Comparison of ENCODE assay signal across 8 mouse cellular contexts in the genomic region with DNA sequence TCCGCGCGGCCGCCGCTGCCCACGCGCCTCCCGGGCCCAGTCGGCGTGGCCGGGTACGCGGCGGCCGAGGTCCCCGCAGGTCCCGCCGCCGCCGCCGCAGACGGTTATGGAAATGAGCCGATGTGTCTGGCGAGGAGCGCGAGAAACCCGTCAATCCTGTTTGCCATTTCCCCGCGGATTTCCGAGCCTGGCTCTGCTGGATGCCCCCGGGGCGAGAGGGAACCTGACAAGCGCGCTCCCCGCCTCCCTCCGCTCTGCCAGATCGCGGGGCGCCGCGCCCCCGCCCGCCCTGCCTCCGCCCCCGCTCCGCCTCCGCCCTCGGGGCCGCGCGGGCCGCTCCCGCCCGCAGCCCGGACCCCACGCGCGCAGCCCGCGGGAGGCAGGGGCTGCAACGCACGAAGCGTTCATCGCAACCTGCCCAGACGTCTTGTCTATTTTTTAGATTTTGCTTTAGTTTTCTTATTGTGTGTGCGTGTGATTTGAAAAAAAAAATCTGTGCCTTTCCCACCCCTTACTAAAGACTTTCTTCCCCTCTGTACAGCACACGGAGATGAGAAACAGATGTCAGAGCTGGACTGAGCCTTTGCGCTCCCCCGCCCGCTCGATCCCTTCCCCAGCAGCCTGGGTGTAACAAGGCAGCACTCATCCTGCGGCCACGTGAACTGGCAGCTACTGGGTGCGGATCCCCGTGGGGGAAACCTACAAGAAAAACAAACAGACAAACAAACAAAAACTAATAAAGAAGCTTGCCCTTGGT. TPM values are rescaled to one million over a fixed set of nuclear protein-coding genes. Genes with fewer than 3 reads are reported as not detected.
DNase-seq lines count a peak whose midpoint lies in the region; ATAC-seq and TF ChIP-seq lines count a peak whose summit lies in the region.

Sertad4 (minus strand) TSS at position 283 of the 757 bp plus-strand sequence.

- no peaks in the 10 kb centered on the region for H3K36me3 ChIP-seq in CH12.LX (replicated peaks in 1 of 2; ENCODE audit: control insufficient read depth in 1 of 2, insufficient read depth in 1 of 2, low read length in 1 of 2)
- H3K36me3 ChIP-seq in heart, embryonic 16.5 days (ENCODE audit: control insufficient read depth, insufficient read depth): no peaks in the 10 kb centered on the region
- no peaks in the 10 kb centered on the region for H3K36me3 ChIP-seq in lung, embryonic 14.5 days (ENCODE audit: insufficient read depth)

- peaks cover 5% of the 10 kb centered on the region for H3K9me3 ChIP-seq in CH12.LX (replicated peaks; ENCODE audit: low read length)
- no peaks in the 10 kb centered on the region for H3K9me3 ChIP-seq in heart, embryonic 16.5 days (replicated peaks; ENCODE audit: control insufficient read depth, low read length)
- no peaks in the 10 kb centered on the region for H3K9me3 ChIP-seq in lung, embryonic 14.5 days (ENCODE audit: low read depth, low read length)

- H3K4me2 ChIP-seq in CH12.LX (ENCODE audit: insufficient read depth, low read depth, poor library complexity, severe bottlenecking): peak within 1 kb of the TSS; percentile 38; the same call in 1 of the 2 replicates
- H3K4me2 ChIP-seq in heart, embryonic 16.5 days (ENCODE audit: low read depth, low read length): peak within 1 kb of the TSS; percentile 92
- H3K4me2 ChIP-seq in lung, embryonic 14.5 days: peak within 1 kb of the TSS; percentile 87

- H3K4me3 ChIP-seq in CH12.LX (replicated peaks in 1 of 3; ENCODE audit: low read depth in 2 of 3, low read length in 2 of 3, poor library complexity in 1 of 3): peak within 1 kb of the TSS in 1 of 3 experiments; percentile 32
- H3K4me3 ChIP-seq in heart, embryonic 16.5 days (ENCODE audit: low read length): peak within 1 kb of the TSS; percentile 82
- peak within 1 kb of the TSS; percentile 87 for H3K4me3 ChIP-seq in lung, embryonic 14.5 days (ENCODE audit: low read depth, low read length)

- no peak for TF ChIP-seq RAD21 in CH12.LX (IDR thresholded peaks at IDR 0.05; ENCODE audit: low read depth, low read length)

- H3K27me3 ChIP-seq in CH12.LX (replicated peaks): peaks cover 20% of the 10 kb centered on the region
- H3K27me3 ChIP-seq in heart, embryonic 16.5 days (ENCODE audit: control insufficient read depth, insufficient read depth, low read length): peaks cover 17% of the 10 kb centered on the region
- no peaks in the 10 kb centered on the region for H3K27me3 ChIP-seq in lung, embryonic 14.5 days (ENCODE audit: insufficient read depth, low read length)

- H3K79me2 ChIP-seq in CH12.LX (replicated peaks; ENCODE audit: control insufficient read depth, extremely low read depth, insufficient read depth, poor library complexity, severe bottlenecking): no peaks in the 10 kb centered on the region

- peaks cover 0 to 11% of the 10 kb centered on the region in 2 experiments; a peak in 2 of 4 replicates for H3K4me1 ChIP-seq in CH12.LX (ENCODE audit: control insufficient read depth in 1 of 2, insufficient read depth in 2 of 2)
- H3K4me1 ChIP-seq in heart, embryonic 16.5 days (ENCODE audit: control insufficient read depth, insufficient read depth, low read length): peaks cover 29% of the 10 kb centered on the region
- peaks cover 29% of the 10 kb centered on the region for H3K4me1 ChIP-seq in lung, embryonic 14.5 days (ENCODE audit: insufficient read depth)

- ATAC-seq in heart, embryonic 16.5 days (replicated peaks; ENCODE audit: extremely low read depth, insufficient read depth, low FRiP score): peak; percentile 49
- ATAC-seq in lung, embryonic 14.5 days (ENCODE audit: insufficient read depth): peak; percentile 85

- TF ChIP-seq EP300 in CH12.LX (IDR thresholded peaks at IDR 0.05; ENCODE audit: low read length): no peak

- no peak for TF ChIP-seq CTCF in CH12.LX (conservative IDR thresholded peaks at IDR 0.05 in 1 of 2, IDR thresholded peaks at IDR 0.05 in 1 of 2; ENCODE audit: low read depth in 2 of 2, low read length in 2 of 2)
- TF ChIP-seq CTCF in lung, embryonic 14.5 days (IDR thresholded peaks at IDR 0.05; ENCODE audit: low read depth): no peak

- no peak for TF ChIP-seq POLR2A in CH12.LX (IDR thresholded peaks at IDR 0.05; ENCODE audit: low read depth, low read length)

- H3K9ac ChIP-seq in CH12.LX (ENCODE audit: insufficient read depth, low read depth): no peak within 1 kb of the TSS
- peak within 1 kb of the TSS; percentile 87 for H3K9ac ChIP-seq in heart, embryonic 16.5 days (ENCODE audit: low read length)
- peak within 1 kb of the TSS; percentile 91 for H3K9ac ChIP-seq in lung, embryonic 14.5 days

- WGBS in heart, embryonic 16.5 days: under 1% methylated on average over 73 of the region's 75 CpGs
- WGBS in lung, embryonic 14.5 days: under 1% methylated on average over 73 of the region's 75 CpGs

- dilution Hi-C loops in CH12.LX (cut with MboI; ENCODE audit: extremely low pct_ligation_motif_present, extremely low pct_unique_long_range_greater_than_20kb, low sequenced_read_pairs): no loop called here

- in situ Hi-C loops in CH12.LX (cut with MboI; ENCODE audit: low pct_ligation_motif_present, low pct_unique_long_range_greater_than_20kb, low sequenced_read_pairs): no loop called here

- DNase-seq in CH12.LX (ENCODE audit: extremely low read depth): no peak
- DNase-seq in adrenal gland, postnatal 4 days (ENCODE audit: low spot score in 2 of 2): peak in 1 of 2 experiments; percentile 19
- DNase-seq in fibroblast of lung, adult 2 months (ENCODE audit: low read depth): peak; percentile 78
- DNase-seq in kidney, postnatal 25 days: peak; percentile 67 to 80
- peak; percentile 90 for DNase-seq in lung, embryonic 14.5 days
- peak; percentile 41 to 42 for DNase-seq in right cerebral cortex, adult 2 months (ENCODE audit: low spot score in 2 of 2)
- no peak for DNase-seq in spleen, postnatal 14 days (ENCODE audit: low spot score in 2 of 2)

- no peak within 1 kb of the TSS for H3K27ac ChIP-seq in CH12.LX (ENCODE audit: insufficient read depth, low read depth)
- peak within 1 kb of the TSS; percentile 89 for H3K27ac ChIP-seq in heart, embryonic 16.5 days (ENCODE audit: low read length)
- H3K27ac ChIP-seq in lung, embryonic 14.5 days (ENCODE audit: low read depth): peak within 1 kb of the TSS; percentile 98

TF ChIP-seq in CH12.LX, 34 proteins besides CTCF, POLR2A, EP300 and RAD21:
- no peak for TF ChIP-seq MAZ (IDR thresholded peaks at IDR 0.05; ENCODE audit: low read depth, low read length)
- TF ChIP-seq POLR2AphosphoS2 (IDR thresholded peaks at IDR 0.05; ENCODE audit: low read depth, low read length): no peak
- no peak for TF ChIP-seq RCOR1 (conservative IDR thresholded peaks at IDR 0.05; ENCODE audit: low read depth, low read length)
- TF ChIP-seq MXI1 (IDR thresholded peaks at IDR 0.05; ENCODE audit: low read depth, low read length): no peak

RNA-seq across cellular contexts. Expression of gene Sertad4, which starts in this region (rescaled TPM):
- total RNA-seq in CH12.LX (2012; rRNA removed) (not detected in 2 replicates), CH12.LX (2014; rRNA removed) (0.07 TPM in 1 of 2 replicates, not detected in the other)
- polyA plus RNA-seq in CH12.LX (2012; ENCODE audit: insufficient read length, low read depth): 0.15 and 0.74 TPM in 2 replicates
- 10 to 100 TPM; 19.5 to 21.8 TPM for total RNA-seq in adrenal gland, postnatal 4 days (2021)
- polyA plus RNA-seq in heart, embryonic 16.5 days (2015; fragmentation: Nextera tagmentation; extraction: Ambion mirVana): 9.4 and 11.5 TPM in 2 replicates
- polyA plus RNA-seq in lung, embryonic 14.5 days (2014; fragmentation: Nextera tagmentation; extraction: Ambion mirVana): 22.8 and 23.5 TPM in 2 replicates

Comparison
In these comparisons a context has a peak if more than half of its experiments do, and no peak if none do; other contexts are left out.
1. RNA of gene Sertad4 (total RNA-seq): 19.5 to 21.8 TPM in adrenal gland, postnatal 4 days; 0.07 TPM in CH12.LX; every median in the first group is over 10 times any median in the second.
2. DNase-seq: peak in fibroblast of lung, adult 2 months (single experiment), kidney, postnatal 25 days (2 of 2), lung, embryonic 14.5 days (single experiment) and right cerebral cortex, adult 2 months (2 of 2); none in CH12.LX (single experiment) and spleen, postnatal 14 days (0 of 2).
3. H3K4me2 ChIP-seq: peak in every context shown above with its lines; median percentile 92 in heart, embryonic 16.5 days; 87 in lung, embryonic 14.5 days; 38 in CH12.LX.